Mouse (Mus musculus): ENCODE measurements at regions not wholly inside any gene's neighbourhood (a gene's known extent, or its start where the extent isn't known, plus 50 kb on each side); places are given as distances from the start of the nearest gene placed in this dataset.
A peak's percentile ranks its signal among the peaks of the same experiment; 100 is the strongest.

GRCm38 (mm10) chr8:115850552-115850951 is 143.0 kb upstream of the Maf start:
- WGBS, result 61% methylated on average over 1 of the region's 1 CpGs

GRCm38 (mm10) chr8:115833391-115833790 is 125.8 kb upstream of the Maf start:
- H3K9ac ChIP-seq, result no peak overlapping the region
- ATAC-seq (ENCODE audit: insufficient number of reproducible peaks, insufficient read depth, low FRiP score, low TSS enrichment, low read depth), result no peak
- no peaks in the 10 kb centered on the region for H3K36me3 ChIP-seq
- H3K27ac ChIP-seq, result no peak overlapping the region
- H3K27me3 ChIP-seq, result no peaks in the 10 kb centered on the region
- no peaks in the 10 kb centered on the region for H3K9me3 ChIP-seq
- H3K4me1 ChIP-seq, result no peaks in the 10 kb centered on the region
- H3K4me3 ChIP-seq, result no peak overlapping the region
- no peak overlapping the region for H3K4me2 ChIP-seq

More at GRCm38 (mm10) chr8:115850552-115850951, 143.0 kb upstream of the Maf start:
- no peak overlapping the region for H3K4me3 ChIP-seq
- no peaks in the 10 kb centered on the region for H3K27me3 ChIP-seq
- no peaks in the 10 kb centered on the region for H3K4me1 ChIP-seq
- H3K9ac ChIP-seq, result no peak overlapping the region
- H3K27ac ChIP-seq, result no peak overlapping the region
- H3K4me2 ChIP-seq, result no peak overlapping the region
- ATAC-seq (ENCODE audit: insufficient number of reproducible peaks, insufficient read depth, low FRiP score, low TSS enrichment, low read depth), result no peak
- H3K9me3 ChIP-seq, result no peaks in the 10 kb centered on the region
- no peaks in the 10 kb centered on the region; the same call in 1 of the 2 replicates for H3K36me3 ChIP-seq

- Histone ChIP-seq H3K4me2 (no peak overlapping the region), H3K9me3 (no peaks in the 10 kb centered on the region), H3K27ac (no peak overlapping the region), H3K9ac (no peak overlapping the region), H3K4me3 (no peak overlapping the region), H3K27me3 (no peaks in the 10 kb centered on the region), H3K4me1 (peaks cover 4% of the 10 kb centered on the region), H3K36me3 (no peaks in the 10 kb centered on the region)
- WGBS, result 13% methylated on average over 1 of the region's 1 CpGs
- no peak for ATAC-seq (ENCODE audit: insufficient number of reproducible peaks, insufficient read depth, low FRiP score, low TSS enrichment, low read depth)
Measured at GRCm38 (mm10) chr8:115831675-115832074, 124.1 kb upstream of the Maf start.

GRCm38 (mm10) chr8:115830012-115830662 is 122.5 kb upstream of the Maf start:
- Histone ChIP-seq H3K9me3 (no peaks in the 10 kb centered on the region), H3K4me1 (peaks cover 13% of the 10 kb centered on the region), H3K4me2 (no peak overlapping the region), H3K27me3 (no peaks in the 10 kb centered on the region), H3K36me3 (no peaks in the 10 kb centered on the region), H3K9ac (no peak overlapping the region), H3K4me3 (no peak overlapping the region), H3K27ac (no peak overlapping the region)
- ATAC-seq (ENCODE audit: insufficient number of reproducible peaks, insufficient read depth, low FRiP score, low TSS enrichment, low read depth), result no peak
- WGBS, result 71% methylated on average over 4 of the region's 4 CpGs

- no peaks in the 10 kb centered on the region for H3K36me3 ChIP-seq
- peak overlapping the region; percentile 48 for H3K27ac ChIP-seq
- ATAC-seq (ENCODE audit: insufficient number of reproducible peaks, insufficient read depth, low FRiP score, low TSS enrichment, low read depth), result no peak
- H3K4me2 ChIP-seq, result no peak overlapping the region
- no peaks in the 10 kb centered on the region for H3K27me3 ChIP-seq
- H3K4me1 ChIP-seq, result peaks cover 27% of the 10 kb centered on the region
- WGBS, result 68% methylated on average over 3 of the region's 3 CpGs
- H3K4me3 ChIP-seq, result no peak overlapping the region
- H3K9me3 ChIP-seq, result no peaks in the 10 kb centered on the region
- no peak overlapping the region for H3K9ac ChIP-seq
Measured at GRCm38 (mm10) chr8:115826516-115826915, 118.9 kb upstream of the Maf start.

- Histone ChIP-seq H3K27ac (peak overlapping the region; percentile 48; the same call in 1 of the 2 replicates), H3K9ac (no peak overlapping the region), H3K4me3 (no peak overlapping the region), H3K4me2 (no peak overlapping the region), H3K27me3 (no peaks in the 10 kb centered on the region), H3K4me1 (peaks cover 27% of the 10 kb centered on the region), H3K9me3 (no peaks in the 10 kb centered on the region), H3K36me3 (no peaks in the 10 kb centered on the region)
- ATAC-seq (ENCODE audit: insufficient number of reproducible peaks, insufficient read depth, low FRiP score, low TSS enrichment, low read depth), result no peak
- WGBS, result 51% methylated on average over 5 of the region's 5 CpGs
Measured at GRCm38 (mm10) chr8:115825899-115826502, 118.4 kb upstream of the Maf start.

- H3K4me2 ChIP-seq, result no peak overlapping the region
- no peaks in the 10 kb centered on the region for H3K9me3 ChIP-seq
- no peak overlapping the region for H3K4me3 ChIP-seq
- no peak for ATAC-seq (ENCODE audit: insufficient number of reproducible peaks, insufficient read depth, low FRiP score, low TSS enrichment, low read depth)
- WGBS, result 63% methylated on average over 6 of the region's 6 CpGs
- H3K4me1 ChIP-seq, result peaks cover 27% of the 10 kb centered on the region
- H3K36me3 ChIP-seq, result no peaks in the 10 kb centered on the region
- H3K27ac ChIP-seq, result peak overlapping the region; percentile 65
- no peak overlapping the region for H3K9ac ChIP-seq
- H3K27me3 ChIP-seq, result no peaks in the 10 kb centered on the region
Measured at GRCm38 (mm10) chr8:115824478-115824785, 116.8 kb upstream of the Maf start.

GRCm38 (mm10) chr8:115823673-115824477 is 116.3 kb upstream of the Maf start:
- 0 out of 2 replicates have a peak, but pooled peaks have one; percentile 20 for ATAC-seq (ENCODE audit: insufficient number of reproducible peaks, insufficient read depth, low FRiP score, low TSS enrichment, low read depth)

GRCm38 (mm10) chr8:115813426-115813825 is 105.8 kb upstream of the Maf start:
- H3K9ac ChIP-seq, result no peak overlapping the region
- no peaks in the 10 kb centered on the region for H3K36me3 ChIP-seq
- no peaks in the 10 kb centered on the region for H3K9me3 ChIP-seq
- no peak overlapping the region for H3K27ac ChIP-seq
- H3K4me3 ChIP-seq, result no peak overlapping the region
- H3K27me3 ChIP-seq, result no peaks in the 10 kb centered on the region
- WGBS, result 57% methylated on average over 4 of the region's 4 CpGs
- no peak overlapping the region for H3K4me2 ChIP-seq
- no peak for ATAC-seq (ENCODE audit: insufficient number of reproducible peaks, insufficient read depth, low FRiP score, low TSS enrichment, low read depth)
- no peaks in the 10 kb centered on the region for H3K4me1 ChIP-seq

More at GRCm38 (mm10) chr8:115823673-115824477, 116.3 kb upstream of the Maf start:
- Histone ChIP-seq H3K27ac (peak overlapping the region; percentile 65), H3K9me3 (no peaks in the 10 kb centered on the region), H3K9ac (no peak overlapping the region), H3K36me3 (no peaks in the 10 kb centered on the region), H3K27me3 (no peaks in the 10 kb centered on the region), H3K4me1 (peaks cover 27% of the 10 kb centered on the region), H3K4me3 (no peak overlapping the region), H3K4me2 (no peak overlapping the region)
- WGBS, result 36% methylated on average over 8 of the region's 8 CpGs

GRCm38 (mm10) chr8:115806579-115806978 is 99.0 kb upstream of the Maf start:
- no peak for ATAC-seq (ENCODE audit: insufficient number of reproducible peaks, insufficient read depth, low FRiP score, low TSS enrichment, low read depth)
- Histone ChIP-seq H3K4me2 (peak overlapping the region; percentile 26), H3K27ac (no peak overlapping the region)

GRCm38 (mm10) chr8:115806139-115806538 is 98.5 kb upstream of the Maf start:
- Histone ChIP-seq H3K4me1 (peaks cover 10% of the 10 kb centered on the region), H3K27me3 (no peaks in the 10 kb centered on the region), H3K36me3 (no peaks in the 10 kb centered on the region), H3K4me3 (no peak overlapping the region), H3K9me3 (no peaks in the 10 kb centered on the region), H3K4me2 (peak overlapping the region; percentile 26), H3K9ac (no peak overlapping the region), H3K27ac (no peak overlapping the region)
- WGBS, result 53% methylated on average over 6 of the region's 6 CpGs
- ATAC-seq (ENCODE audit: insufficient number of reproducible peaks, insufficient read depth, low FRiP score, low TSS enrichment, low read depth), result no peak

More at GRCm38 (mm10) chr8:115806579-115806978, 99.0 kb upstream of the Maf start:
- no peak overlapping the region for H3K4me3 ChIP-seq
- no peak overlapping the region for H3K9ac ChIP-seq
- no peaks in the 10 kb centered on the region for H3K36me3 ChIP-seq
- no peaks in the 10 kb centered on the region for H3K9me3 ChIP-seq
- H3K4me1 ChIP-seq, result peaks cover 10% of the 10 kb centered on the region
- WGBS, result 22% methylated on average over 9 of the region's 9 CpGs
- no peaks in the 10 kb centered on the region for H3K27me3 ChIP-seq

GRCm38 (mm10) chr8:115793587-115793986 is 86.0 kb upstream of the Maf start:
- Histone ChIP-seq H3K27me3 (no peaks in the 10 kb centered on the region), H3K9me3 (no peaks in the 10 kb centered on the region), H3K4me3 (no peak overlapping the region), H3K27ac (no peak overlapping the region), H3K9ac (no peak overlapping the region), H3K4me2 (no peak overlapping the region), H3K4me1 (no peaks in the 10 kb centered on the region), H3K36me3 (no peaks in the 10 kb centered on the region)
- 75% methylated on average over 1 of the region's 1 CpGs for WGBS
- no peak for ATAC-seq (ENCODE audit: insufficient number of reproducible peaks, insufficient read depth, low FRiP score, low TSS enrichment, low read depth)
